Mouse (Mus musculus) ovary, postnatal 36 days (tissue): ENCODE measurements around the gene Methig1.
A peak's percentile ranks its signal among the peaks of the same experiment; 100 is the strongest.

Experiments
- DNase-seq: peaks from one replicate; pipeline ENCODE4 v3.0.0; 2022; ENCODE audit warnings: low spot score, mixed read lengths

Methig1 gene

GRCm38 (mm10) chr15:100423916-100424315, 71.0 kb downstream of the Methig1 start:
- peak; percentile 29 for DNase-seq

- DNase-seq = no peak
Measured at GRCm38 (mm10) chr15:100424396-100425122, 71.6 kb downstream of the Methig1 start, which contains the start of gene Slc11a2. Gene Slc11a2, minus strand, starts transcription at chr15:100425072.

- peak; percentile 36 for DNase-seq
Measured at GRCm38 (mm10) chr15:100428296-100428905, 75.5 kb downstream of the Methig1 start.

DNA sequence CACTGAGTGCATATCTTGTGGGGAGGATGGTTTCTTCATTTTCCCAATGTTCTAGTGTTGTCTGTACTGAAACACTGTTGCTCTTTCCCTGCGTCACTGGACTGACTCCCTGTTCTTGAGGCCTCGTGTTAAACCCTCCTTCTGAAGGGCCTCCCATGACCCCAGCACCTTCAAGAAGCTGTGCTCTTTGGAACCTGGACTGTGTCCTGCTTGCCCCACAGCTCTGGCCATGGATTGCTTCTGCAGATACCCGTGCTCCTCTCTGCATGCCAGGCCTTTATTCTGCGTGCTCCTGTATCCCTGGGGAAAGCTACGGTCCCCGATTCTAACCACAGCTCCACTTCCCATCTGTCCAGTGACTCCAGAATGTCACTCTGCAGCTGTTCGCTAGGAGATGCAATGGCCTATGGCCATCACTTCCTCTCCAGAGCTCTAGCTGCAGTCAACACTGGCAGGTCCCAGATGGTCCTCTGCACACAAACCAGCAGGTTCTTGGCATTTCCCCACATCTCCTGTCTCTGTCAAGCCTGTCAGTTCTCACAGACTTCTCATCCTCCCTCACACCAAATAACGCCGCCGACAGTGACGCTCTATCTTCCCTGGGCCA, 77.1 kb downstream of the Methig1 start:
- no peak for DNase-seq

- no peak for DNase-seq
Measured at GRCm38 (mm10) chr15:100433234-100433633, 80.3 kb downstream of the Methig1 start.
